Comparison of ENCODE assay signal across 11 mouse cellular contexts in the genomic region with DNA sequence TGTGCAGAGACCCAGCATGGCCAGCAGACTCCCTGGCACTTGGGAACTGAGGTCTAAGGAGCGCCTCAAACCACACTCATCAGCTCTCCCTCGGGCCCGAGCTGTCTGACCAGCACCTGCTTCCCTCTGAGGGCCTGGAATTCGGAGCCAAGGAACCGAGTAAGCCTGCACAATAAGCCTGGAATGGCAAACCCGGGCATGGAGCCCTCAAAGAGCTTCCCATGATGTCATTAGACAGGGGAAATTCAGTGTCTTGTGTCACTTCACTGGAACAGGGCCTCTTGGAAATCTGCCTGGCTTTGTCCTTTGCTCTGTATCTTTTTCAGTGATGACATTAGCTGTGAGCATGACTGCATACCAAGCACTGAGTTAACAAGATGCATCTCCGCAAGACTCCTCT. TPM values are rescaled to one million over a fixed set of nuclear protein-coding genes. Genes with fewer than 3 reads are reported as not detected.
DNase-seq lines count a peak whose midpoint lies in the region; ATAC-seq and TF ChIP-seq lines count a peak whose summit lies in the region.
"Had no signal": no experiment of that assay in that cellular context is flagged by ENCODE, and none has a peak within 500 bp of the region (broad histone marks: within the 10 kb centered on the region; RNA-seq: fewer than 3 reads in every experiment).

No protein-coding gene starts in this region.

- TF ChIP-seq POLR2A in heart, adult 2 months (IDR thresholded peaks at IDR 0.05; ENCODE audit: insufficient read depth, low read depth, low read length), result no peak

- peaks cover 3% of the 10 kb centered on the region; the same call in 1 of the 2 replicates for H3K36me3 ChIP-seq in heart, adult 2 months (ENCODE audit: control insufficient read depth, insufficient read depth, low read length)
- H3K36me3 ChIP-seq in heart, embryonic 12.5 days, result peaks cover 59% of the 10 kb centered on the region
- peaks cover 26% of the 10 kb centered on the region for H3K36me3 ChIP-seq in hindbrain, postnatal 0 days (ENCODE audit: insufficient read depth, low read length)

- no peak overlapping the region for H3K4me2 ChIP-seq in heart, embryonic 12.5 days
- no peak overlapping the region for H3K4me2 ChIP-seq in hindbrain, postnatal 0 days (ENCODE audit: low read depth, low read length)
- H3K4me2 ChIP-seq: hindbrain, embryonic 15.5 days; limb, embryonic 12.5 days had no signal

- DNase-seq in heart, adult 2 months, result peak; percentile 37 to 60
- peak; percentile 43 for DNase-seq in MN1 (ENCODE audit: low spot score)
- peak; percentile 52 for DNase-seq in cerebellum, adult 8-10 months
- DNase-seq in heart, adult 9 months (ENCODE audit: low spot score in 2 of 2), result peak; percentile 19 to 46
- no peak for DNase-seq in hindbrain, postnatal 0 days (ENCODE audit: low spot score)
- DNase-seq in thymus, adult 18-20 months, result no peak
- no peak for DNase-seq in B cell, adult 2 months
- DNase-seq: thymus, postnatal 4 days had no signal

- no peak overlapping the region for H3K4me3 ChIP-seq in heart, adult 2 months
- H3K4me3 ChIP-seq in heart, embryonic 12.5 days, result no peak overlapping the region
- H3K4me3 ChIP-seq in hindbrain, postnatal 0 days (ENCODE audit: low read length), result no peak overlapping the region
- H3K4me3 ChIP-seq: hindbrain, embryonic 15.5 days; limb, embryonic 12.5 days had no signal

- H3K27ac ChIP-seq in heart, adult 2 months, result peak overlapping the region; percentile 27
- H3K27ac ChIP-seq in heart, embryonic 12.5 days (ENCODE audit: poor library complexity, severe bottlenecking), result no peak overlapping the region
- H3K27ac ChIP-seq in hindbrain, postnatal 0 days, result no peak overlapping the region
- H3K27ac ChIP-seq: hindbrain, embryonic 15.5 days; limb, embryonic 12.5 days had no signal

- no peaks in the 10 kb centered on the region for H3K27me3 ChIP-seq in heart, adult 2 months (ENCODE audit: control insufficient read depth, insufficient read depth, low read length)
- H3K27me3 ChIP-seq in heart, embryonic 12.5 days (replicated peaks), result no peaks in the 10 kb centered on the region
- no peaks in the 10 kb centered on the region for H3K27me3 ChIP-seq in hindbrain, postnatal 0 days (ENCODE audit: insufficient read depth, low read length)
- H3K27me3 ChIP-seq: hindbrain, embryonic 15.5 days; limb, embryonic 12.5 days had no signal

- TF ChIP-seq EP300 in heart, adult 2 months (IDR thresholded peaks at IDR 0.05; ENCODE audit: insufficient read depth, low read depth, low read length), result no peak

- H3K9me3 ChIP-seq in heart, embryonic 12.5 days (replicated peaks), result no peaks in the 10 kb centered on the region
- no peaks in the 10 kb centered on the region for H3K9me3 ChIP-seq in hindbrain, postnatal 0 days (ENCODE audit: low read length)
- H3K9me3 ChIP-seq: hindbrain, embryonic 15.5 days; limb, embryonic 12.5 days had no signal

- H3K79me2 ChIP-seq in heart, adult 2 months (replicated peaks; ENCODE audit: control insufficient read depth, insufficient read depth, low read length), result no peaks in the 10 kb centered on the region

- TF ChIP-seq CTCF in heart, adult 2 months (IDR thresholded peaks at IDR 0.05), result no peak
- TF ChIP-seq CTCF in hindbrain, postnatal 0 days (IDR thresholded peaks at IDR 0.05; ENCODE audit: low read depth), result no peak

- intact Hi-C loops in heart, adult 2 months (cut with DNase I), result no loop called here

- no peak for ATAC-seq in heart, embryonic 12.5 days (ENCODE audit: insufficient number of reproducible peaks, low FRiP score)
- no peak for ATAC-seq in hindbrain, postnatal 0 days

- H3K9ac ChIP-seq in heart, adult 2 months (ENCODE audit: low read depth, low read length), result no peak overlapping the region
- no peak overlapping the region for H3K9ac ChIP-seq in heart, embryonic 12.5 days
- no peak overlapping the region for H3K9ac ChIP-seq in hindbrain, postnatal 0 days (replicated peaks; ENCODE audit: low read length)
- H3K9ac ChIP-seq: hindbrain, embryonic 15.5 days; limb, embryonic 12.5 days had no signal

- WGBS in heart, adult 2 months, result 46% methylated on average over 7 of the region's 7 CpGs
- 84% methylated on average over 7 of the region's 7 CpGs for WGBS in heart, embryonic 12.5 days
- WGBS in hindbrain, postnatal 0 days, result 76% methylated on average over 7 of the region's 7 CpGs

- H3K4me1 ChIP-seq in heart, adult 2 months (ENCODE audit: control insufficient read depth, insufficient read depth, low read length), result peaks cover 3% of the 10 kb centered on the region
- 0 out of 2 replicates have a peak, but pooled peaks cover 2% of the 10 kb centered on the region for H3K4me1 ChIP-seq in heart, embryonic 12.5 days (replicated peaks)
- H3K4me1 ChIP-seq in hindbrain, postnatal 0 days (ENCODE audit: insufficient read depth, low read length), result no peaks in the 10 kb centered on the region
- H3K4me1 ChIP-seq: hindbrain, embryonic 15.5 days; limb, embryonic 12.5 days had no signal

RNA-seq across cellular contexts. Expression of gene Usp12, which starts 44.5 kb away (rescaled TPM):
- total RNA-seq in heart, adult 2 months (2021), result 10 to 100 TPM; 16.8 to 17.2 TPM
- polyA plus RNA-seq in heart, adult 2 months (2012; rRNA removed), result 6.0 and 12.4 TPM in 2 replicates
- polyA plus RNA-seq in heart, embryonic 12.5 days (2016; fragmentation: Nextera tagmentation; extraction: Ambion mirVana), result 17.5 and 18.0 TPM in 2 replicates
- 15.5 and 20.7 TPM in 2 replicates for total RNA-seq in hindbrain, postnatal 0 days (2014; rRNA removed)
- polyA plus RNA-seq in hindbrain, postnatal 0 days (2015; fragmentation: Nextera tagmentation; extraction: Ambion mirVana), result 13.2 TPM in 2 replicates

Comparison
In these comparisons a context has a peak if more than half of its experiments do, and no peak if none do; other contexts are left out.
1. DNase-seq: peak in heart, adult 2 months (2 of 2), MN1 (single experiment), cerebellum, adult 8-10 months (single experiment) and heart, adult 9 months (2 of 2); none in hindbrain, postnatal 0 days (single experiment), thymus, adult 18-20 months (0 of 2) and B cell, adult 2 months (0 of 2).